Mouse (Mus musculus): ENCODE measurements around the gene Mif4gd. TPM values are rescaled to one million over a fixed set of nuclear protein-coding genes. Genes with fewer than 3 reads are reported as not detected.

The Mif4gd gene
- polyA plus RNA-seq, 1 experiment, result 445 TPM

- Histone ChIP-seq H3K27me3 (ENCODE audit: control insufficient read depth, insufficient read depth, low read length) (no peaks in the 10 kb centered on the region), H3K4me1 (ENCODE audit: control insufficient read depth, insufficient read depth, low read length) (no peaks in the 10 kb centered on the region; the same call in 1 of the 2 replicates), H3K27ac (ENCODE audit: control insufficient read depth, insufficient read depth, low read depth, low read length) (no peak overlapping the region; the same call in 1 of the 2 replicates), H3K36me3 (ENCODE audit: control insufficient read depth, insufficient read depth, low read length) (peaks cover 4% of the 10 kb centered on the region), H3K4me3 (ENCODE audit: control insufficient read depth, low read depth, low read length) (peak overlapping the region; percentile 97; the same call in 1 of the 2 replicates)
- TF ChIP-seq CTCF (IDR thresholded peaks at IDR 0.05; ENCODE audit: control insufficient read depth, insufficient read depth, insufficient replicate concordance, low read depth, low read length) (no peak), POLR2A (IDR thresholded peaks at IDR 0.05; ENCODE audit: control insufficient read depth, low read depth, low read length) (no peak)
Observed at GRCm38 (mm10) chr11:115564961-115565360, 47.8 kb downstream of the Mif4gd start.

- Histone ChIP-seq H3K27ac (ENCODE audit: control insufficient read depth, insufficient read depth, low read depth, low read length) (peak within 1 kb of the TSS; percentile 85), H3K36me3 (ENCODE audit: control insufficient read depth, insufficient read depth, low read length) (peaks cover 2% of the 10 kb centered on the region), H3K4me1 (ENCODE audit: control insufficient read depth, insufficient read depth, low read length) (no peaks in the 10 kb centered on the region; the same call in 1 of the 2 replicates), H3K4me3 (ENCODE audit: control insufficient read depth, low read depth, low read length) (peak within 1 kb of the TSS; percentile 97), H3K27me3 (ENCODE audit: control insufficient read depth, insufficient read depth, low read length) (no peaks in the 10 kb centered on the region)
- no peak for TF ChIP-seq CTCF (IDR thresholded peaks at IDR 0.05; ENCODE audit: control insufficient read depth, insufficient read depth, insufficient replicate concordance, low read depth, low read length)
- peak; percentile 78 for TF ChIP-seq POLR2A (IDR thresholded peaks at IDR 0.05; ENCODE audit: control insufficient read depth, low read depth, low read length)
Observed at GRCm38 (mm10) chr11:115564064-115564809, 48.5 kb downstream of the Mif4gd start, which contains the start of gene Nup85. TSS of gene Nup85 (plus strand) at chr11:115564434.

- no peaks in the 10 kb centered on the region; the same call in 1 of the 2 replicates for H3K4me1 ChIP-seq (ENCODE audit: control insufficient read depth, insufficient read depth, low read length)
- TF ChIP-seq CTCF (IDR thresholded peaks at IDR 0.05; ENCODE audit: control insufficient read depth, insufficient read depth, insufficient replicate concordance, low read depth, low read length), result no peak
- TF ChIP-seq POLR2A (IDR thresholded peaks at IDR 0.05; ENCODE audit: control insufficient read depth, low read depth, low read length), result no peak
- H3K27me3 ChIP-seq (ENCODE audit: control insufficient read depth, insufficient read depth, low read length), result no peaks in the 10 kb centered on the region
- peaks cover 1% of the 10 kb centered on the region for H3K36me3 ChIP-seq (ENCODE audit: control insufficient read depth, insufficient read depth, low read length)
- H3K4me3 ChIP-seq (ENCODE audit: control insufficient read depth, low read depth, low read length), result peak overlapping the region; percentile 97
- peak overlapping the region; percentile 32 for H3K27ac ChIP-seq (ENCODE audit: control insufficient read depth, insufficient read depth, low read depth, low read length)
Observed at GRCm38 (mm10) chr11:115563406-115563805, 49.4 kb downstream of the Mif4gd start.

Other genes with a start within 250 kb of the Mif4gd start
- gene Hid1, start 245.2 kb downstream of the Mif4gd start, polyA plus RNA-seq (2012; rRNA removed), result 1.2 and 1.7 TPM in 2 replicates
- gene Cdr2l, start 231.1 kb downstream of the Mif4gd start, polyA plus RNA-seq (2012; rRNA removed), result 5.2 TPM in 2 replicates
- gene Mrpl58, start 209.2 kb downstream of the Mif4gd start, polyA plus RNA-seq (2012; rRNA removed), result 13.9 and 18.0 TPM in 2 replicates
- 145 and 166 TPM in 2 replicates for gene Atp5h, start 193.0 kb downstream of the Mif4gd start, polyA plus RNA-seq (2012; rRNA removed)
- 11.8 and 13.6 TPM in 2 replicates for gene Kctd2, start 192.8 kb downstream of the Mif4gd start, polyA plus RNA-seq (2012; rRNA removed)
- 307 and 344 TPM in 2 replicates for gene Trim80, start 172.4 kb downstream of the Mif4gd start, polyA plus RNA-seq (2012; rRNA removed)
- 0.72 and 0.78 TPM in 2 replicates for gene Slc16a5, start 150.5 kb downstream of the Mif4gd start, polyA plus RNA-seq (2012; rRNA removed)
- 3.3 and 3.8 TPM in 2 replicates for gene Armc7, start 137.3 kb downstream of the Mif4gd start, polyA plus RNA-seq (2012; rRNA removed)
- gene Nt5c, start 121.1 kb downstream of the Mif4gd start, polyA plus RNA-seq (2012; rRNA removed), result 32.4 and 34.0 TPM in 2 replicates
- gene Jpt1, start 98.6 kb downstream of the Mif4gd start, polyA plus RNA-seq (2012; rRNA removed), result 548 and 576 TPM in 2 replicates
- 50.6 and 72.2 TPM in 2 replicates for gene Sumo2, start 76.7 kb downstream of the Mif4gd start, polyA plus RNA-seq (2012; rRNA removed)
- gene Nup85, start 48.5 kb downstream of the Mif4gd start, polyA plus RNA-seq (2012; rRNA removed), result 36.3 and 42.6 TPM in 2 replicates
- 9.3 and 10.9 TPM in 2 replicates for gene Mrps7, start 9.0 kb downstream of the Mif4gd start, polyA plus RNA-seq (2012; rRNA removed)
- gene Gga3, start 8.9 kb downstream of the Mif4gd start, polyA plus RNA-seq (2012; rRNA removed), result 19.8 and 21.1 TPM in 2 replicates
- gene Slc25a19, start 15.3 kb upstream of the Mif4gd start, polyA plus RNA-seq (2012; rRNA removed), result 33.7 and 35.8 TPM in 2 replicates
- 7.7 TPM in 2 replicates for gene Grb2, start 95.6 kb upstream of the Mif4gd start, polyA plus RNA-seq (2012; rRNA removed)
- gene Tmem94, start 152.5 kb upstream of the Mif4gd start, polyA plus RNA-seq (2012; rRNA removed), result 80.1 and 91.5 TPM in 2 replicates
- 7.6 and 8.6 TPM in 2 replicates for gene Caskin2, start 200.7 kb upstream of the Mif4gd start, polyA plus RNA-seq (2012; rRNA removed)
- 12.9 and 14.7 TPM in 2 replicates for gene Tsen54, start 201.8 kb upstream of the Mif4gd start, polyA plus RNA-seq (2012; rRNA removed)
- gene Llgl2, start 211.1 kb upstream of the Mif4gd start, polyA plus RNA-seq (2012; rRNA removed), result 3.1 and 9.0 TPM in 2 replicates
- 11.7 and 12.1 TPM in 2 replicates for gene Myo15b, start 245.4 kb upstream of the Mif4gd start, polyA plus RNA-seq (2012; rRNA removed)

Data from testis, adult 2 months (tissue).